Mouse (Mus musculus) kidney, postnatal 0 days (tissue): ENCODE measurements at regions not wholly inside any gene's neighbourhood (a gene's known extent, or its start where the extent isn't known, plus 50 kb on each side); places are given as distances from the start of the nearest gene placed in this dataset.

ENCODE experiments used
- ATAC-seq: fragments of 200-750 bp; cut with Nextera tagmentation; replicated peaks from 2 replicates; pipeline ENCODE4 v1.8.0; 2017; ENCODE audit warnings: low read depth, moderate number of reproducible peaks, moderate TSS enrichment, moderate library complexity; ENCODE audit not compliant: low FRiP score
- DNase-seq: peaks from one replicate; pipeline ENCODE4 v3.0.0-alpha.2; 2016; ENCODE audit warnings: low spot score
- H3K27ac ChIP-seq: fragments of 300-500 bp; sonication (generic); 2 replicates; pipeline ENCODE4 v1.5.1; 2014; ENCODE audit warnings: mild to moderate bottlenecking
- H3K27me3 ChIP-seq: fragments of 300-500 bp; sonication (generic); 2 replicates; pipeline ENCODE4 v1.6.1; 2014; ENCODE audit warnings: low read length, mixed read lengths; ENCODE audit not compliant: insufficient read depth
- H3K36me3 ChIP-seq: fragments of 300-500 bp; sonication (generic); 2 replicates; pipeline ENCODE4 v1.6.1; 2014; ENCODE audit warnings: low read length, mixed read lengths; ENCODE audit not compliant: insufficient read depth
- H3K4me1 ChIP-seq: fragments of 300-500 bp; sonication (generic); replicated peaks from 2 replicates; pipeline ENCODE4 v1.6.1; 2014; ENCODE audit warnings: antibody characterized with exemption, low read length, mixed read lengths; ENCODE audit not compliant: insufficient read depth
- H3K4me2 ChIP-seq: fragments of 300-500 bp; sonication (generic); 2 replicates; pipeline ENCODE4 v1.6.1; 2014; ENCODE audit warnings: mild to moderate bottlenecking, low read length, moderate library complexity, mixed read lengths
- H3K4me3 ChIP-seq: fragments of 300-500 bp; sonication (generic); replicated peaks from 2 replicates; pipeline ENCODE4 v1.5.1; 2014; ENCODE audit warnings: low read depth, low read length
- H3K9ac ChIP-seq: fragments of 300-500 bp; sonication (generic); 2 replicates; pipeline ENCODE4 v1.6.1; 2014; ENCODE audit warnings: low read depth, low read length
- H3K9me3 ChIP-seq: fragments of 300-500 bp; sonication (generic); replicated peaks from 2 replicates; pipeline ENCODE4 v1.6.1; 2016; ENCODE audit warnings: low read length, inconsistent platforms, mixed read lengths
- CTCF ChIP-seq: IDR thresholded peaks from 2 replicates; pipeline ENCODE4 v1.5.1; 2016; ENCODE audit warnings: antibody characterized with exemption, low read depth, mild to moderate bottlenecking, moderate library complexity
- WGBS: fragments of 180-500 bp; shearing (Covaris S2); extraction: QIAGEN DNeasy Blood & Tissue Kit; methylation state at CpG from one replicate; pipeline ENCODE4 v1.1.7; 2014; 5-methylcytosine and 5-hydroxymethylcytosine counted together

- Histone ChIP-seq H3K36me3 (no peaks in the 10 kb centered on the region), H3K9ac (no peak overlapping the region), H3K4me1 (0 out of 2 replicates have a peak, but pooled peaks cover 5% of the 10 kb centered on the region), H3K9me3 (no peaks in the 10 kb centered on the region), H3K4me2 (no peak overlapping the region), H3K27me3 (no peaks in the 10 kb centered on the region), H3K4me3 (no peak overlapping the region), H3K27ac (no peak overlapping the region)
- WGBS, result 56% methylated on average over 1 of the region's 1 CpGs
- no peak for TF ChIP-seq CTCF
- no peak for ATAC-seq
- no peak for DNase-seq
These were observed 146.3 kb upstream of the Tle3 start for GRCm38 (mm10) chr9:61225882-61226281.

- no peak for ATAC-seq
- peak; percentile 66 for TF ChIP-seq CTCF
- Histone ChIP-seq H3K27me3 (no peaks in the 10 kb centered on the region), H3K4me1 (0 out of 2 replicates have a peak, but pooled peaks cover 5% of the 10 kb centered on the region), H3K36me3 (no peaks in the 10 kb centered on the region), H3K27ac (no peak overlapping the region), H3K4me2 (no peak overlapping the region), H3K9ac (no peak overlapping the region), H3K9me3 (no peaks in the 10 kb centered on the region), H3K4me3 (no peak overlapping the region)
- DNase-seq, result peak; percentile 65
- WGBS, result 84% methylated on average over 11 of the region's 12 CpGs
These were observed 145.4 kb upstream of the Tle3 start for GRCm38 (mm10) chr9:61226596-61227384.

- DNase-seq, result peak; percentile 14
- Histone ChIP-seq H3K9ac (no peak overlapping the region), H3K36me3 (no peaks in the 10 kb centered on the region), H3K4me1 (0 out of 2 replicates have a peak, but pooled peaks cover 5% of the 10 kb centered on the region), H3K9me3 (no peaks in the 10 kb centered on the region), H3K27ac (no peak overlapping the region), H3K4me2 (0 out of 2 replicates have a peak overlapping the region, but pooled peaks have one; percentile 23), H3K27me3 (no peaks in the 10 kb centered on the region), H3K4me3 (no peak overlapping the region)
- no peak for TF ChIP-seq CTCF
- 21% methylated on average over 19 of the region's 19 CpGs for WGBS
- ATAC-seq, result no peak
These were observed 144.5 kb upstream of the Tle3 start for GRCm38 (mm10) chr9:61227492-61228229.

- TF ChIP-seq CTCF, result no peak
- 38% methylated on average over 6 of the region's 6 CpGs for WGBS
- 0 out of 2 replicates have a peak, but pooled peaks cover 5% of the 10 kb centered on the region for H3K4me1 ChIP-seq
- no peaks in the 10 kb centered on the region for H3K27me3 ChIP-seq
- H3K27ac ChIP-seq, result no peak overlapping the region
- 0 out of 2 replicates have a peak overlapping the region, but pooled peaks have one; percentile 23 for H3K4me2 ChIP-seq
- no peaks in the 10 kb centered on the region for H3K9me3 ChIP-seq
- no peaks in the 10 kb centered on the region for H3K36me3 ChIP-seq
- H3K9ac ChIP-seq, result no peak overlapping the region
- H3K4me3 ChIP-seq, result no peak overlapping the region
- DNase-seq (peak; percentile 18), ATAC-seq (no peak)
These were observed 143.9 kb upstream of the Tle3 start for GRCm38 (mm10) chr9:61228230-61228631.

GRCm38 (mm10) chr9:61230306-61230705, 141.9 kb upstream of the Tle3 start:
- Histone ChIP-seq H3K36me3 (no peaks in the 10 kb centered on the region), H3K4me3 (no peak overlapping the region), H3K4me1 (0 out of 2 replicates have a peak, but pooled peaks cover 5% of the 10 kb centered on the region), H3K9me3 (no peaks in the 10 kb centered on the region), H3K4me2 (no peak overlapping the region), H3K27ac (no peak overlapping the region), H3K27me3 (no peaks in the 10 kb centered on the region), H3K9ac (no peak overlapping the region)
- 85% methylated on average over 4 of the region's 4 CpGs for WGBS
- no peak for TF ChIP-seq CTCF
- DNase-seq, result no peak
- ATAC-seq, result no peak

- WGBS, result 82% methylated on average over 7 of the region's 7 CpGs
- 0 out of 2 replicates have a peak, but pooled peaks cover 5% of the 10 kb centered on the region for H3K4me1 ChIP-seq
- H3K9me3 ChIP-seq, result no peaks in the 10 kb centered on the region
- H3K9ac ChIP-seq, result no peak overlapping the region
- H3K27ac ChIP-seq, result no peak overlapping the region
- ATAC-seq (no peak), DNase-seq (no peak)
- H3K36me3 ChIP-seq, result no peaks in the 10 kb centered on the region
- H3K27me3 ChIP-seq, result no peaks in the 10 kb centered on the region
- no peak for TF ChIP-seq CTCF
- no peak overlapping the region for H3K4me3 ChIP-seq
- H3K4me2 ChIP-seq, result no peak overlapping the region
These were observed 139.5 kb upstream of the Tle3 start for GRCm38 (mm10) chr9:61232630-61233029.
